Mouse (Mus musculus): ENCODE measurements at regions not wholly inside any gene's neighbourhood (a gene's known extent, or its start where the extent isn't known, plus 50 kb on each side); places are given as distances from the start of the nearest gene placed in this dataset.

DNA sequence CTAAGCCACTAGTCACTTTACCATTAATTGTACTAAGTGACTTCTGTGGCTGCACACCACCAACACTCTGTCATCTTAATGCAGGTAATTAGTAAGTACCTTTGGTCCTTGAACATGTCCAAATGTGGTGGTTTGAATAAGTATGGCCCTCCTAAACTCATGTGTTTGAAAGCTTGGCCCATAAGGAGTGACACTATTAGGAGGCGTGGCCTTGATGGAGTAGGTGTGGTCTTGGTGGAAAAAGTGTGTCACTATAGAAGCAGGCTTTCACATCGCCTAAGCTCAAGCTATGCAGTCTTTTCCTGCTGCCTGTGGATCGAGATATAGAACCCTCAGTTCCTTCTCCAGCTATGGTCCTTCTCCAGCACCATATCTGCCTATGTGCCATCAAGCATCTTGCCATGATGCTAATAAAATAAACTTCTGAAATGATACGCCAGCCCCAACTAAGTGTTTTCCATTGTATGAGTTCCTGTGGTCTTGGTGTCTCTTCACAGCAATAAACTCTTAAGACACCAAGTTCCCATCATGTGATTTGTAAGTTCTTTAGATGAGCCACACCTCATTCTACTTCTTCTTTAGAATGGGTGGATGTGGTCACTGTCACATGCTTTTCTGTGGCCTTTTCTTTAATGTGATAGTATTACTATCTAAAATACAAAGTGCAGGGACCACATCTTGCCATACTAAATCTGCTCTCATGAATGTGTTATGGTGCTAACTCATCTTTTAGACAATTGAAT, 71.9 kb upstream of the Rapgef5 start:
- H3K4me1 ChIP-seq (ENCODE audit: control insufficient read depth, insufficient read depth, insufficient read length, low read length): peaks cover 7% of the 10 kb centered on the region
- no peak overlapping the region for H3K4me3 ChIP-seq (ENCODE audit: insufficient read depth, low read depth, low read length)
- H3K27ac ChIP-seq (replicated peaks; ENCODE audit: low read depth, low read length): no peak overlapping the region

DNA sequence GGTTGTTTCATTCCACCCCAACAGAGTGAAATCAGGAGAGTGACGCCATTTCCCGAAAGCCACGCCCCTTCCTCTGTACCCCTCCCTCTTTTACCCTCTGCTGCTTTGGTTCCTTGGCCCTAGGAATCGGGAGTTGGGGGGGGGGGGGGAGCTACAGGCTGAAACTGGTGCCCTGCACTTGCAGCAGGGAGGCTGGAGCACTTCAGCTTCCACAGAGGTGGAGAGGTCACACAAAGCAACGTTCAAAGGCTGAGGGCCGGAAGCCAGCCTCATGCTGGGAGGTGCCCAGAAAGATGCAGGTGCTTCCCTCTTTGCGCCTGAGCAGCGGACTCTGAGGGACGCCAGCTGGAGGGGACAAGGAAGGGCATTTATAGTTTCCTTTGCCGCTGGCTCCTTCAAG, 69.1 kb upstream of the Rapgef5 start:
- Histone ChIP-seq H3K27ac (replicated peaks; ENCODE audit: low read depth, low read length) (peak overlapping the region; percentile 54), H3K4me3 (ENCODE audit: insufficient read depth, low read depth, low read length) (peak overlapping the region; percentile 28; the same call in 1 of the 2 replicates), H3K4me1 (ENCODE audit: control insufficient read depth, insufficient read depth, insufficient read length, low read length) (peaks cover 11% of the 10 kb centered on the region)

DNA sequence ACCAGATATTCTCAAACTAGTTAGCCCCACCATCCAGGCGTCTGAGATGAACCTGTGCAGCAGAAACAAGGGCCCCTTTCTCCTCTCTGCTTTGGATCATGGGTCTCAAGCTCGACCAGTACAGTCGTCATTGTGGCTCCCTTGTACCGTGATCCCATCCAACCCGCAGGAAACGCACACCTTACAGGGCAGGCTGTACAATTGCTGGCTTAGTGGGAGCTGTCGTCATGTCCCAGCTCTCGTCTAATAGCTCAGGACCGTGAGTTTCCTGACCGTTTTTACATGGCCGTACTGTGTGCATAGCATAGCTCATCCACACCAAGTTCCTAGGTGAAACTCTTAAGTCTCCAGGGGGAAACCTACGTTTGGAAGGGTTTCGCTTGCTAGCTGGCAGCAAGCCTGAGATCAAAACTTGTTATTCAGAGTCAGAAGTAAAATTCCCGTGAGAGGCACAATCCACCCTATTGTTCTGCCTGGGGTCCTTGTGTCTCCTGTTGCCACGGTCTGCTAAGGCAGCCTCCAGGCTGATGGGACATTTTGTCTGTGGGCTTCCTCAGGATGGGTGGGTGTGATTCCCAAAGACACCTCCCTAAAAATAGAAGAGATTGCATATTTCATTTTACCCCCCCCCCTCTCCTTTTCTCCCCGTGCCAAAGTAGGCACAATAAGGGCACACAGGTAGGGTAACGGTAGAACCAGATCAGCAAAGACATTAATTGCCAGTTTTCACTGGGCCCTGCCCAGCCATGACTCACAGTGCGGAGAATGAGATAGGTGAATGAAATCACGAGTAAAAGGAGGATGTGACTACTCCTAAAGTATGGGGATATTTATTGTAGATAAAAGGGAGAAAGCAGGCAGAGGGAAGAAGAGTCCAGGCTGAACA, 68.2 kb upstream of the Rapgef5 start:
- peak overlapping the region; percentile 54 for H3K27ac ChIP-seq (replicated peaks; ENCODE audit: low read depth, low read length)
- H3K4me1 ChIP-seq (ENCODE audit: control insufficient read depth, insufficient read depth, insufficient read length, low read length): peaks cover 11% of the 10 kb centered on the region
- H3K4me3 ChIP-seq (ENCODE audit: insufficient read depth, low read depth, low read length): no peak overlapping the region

DNA sequence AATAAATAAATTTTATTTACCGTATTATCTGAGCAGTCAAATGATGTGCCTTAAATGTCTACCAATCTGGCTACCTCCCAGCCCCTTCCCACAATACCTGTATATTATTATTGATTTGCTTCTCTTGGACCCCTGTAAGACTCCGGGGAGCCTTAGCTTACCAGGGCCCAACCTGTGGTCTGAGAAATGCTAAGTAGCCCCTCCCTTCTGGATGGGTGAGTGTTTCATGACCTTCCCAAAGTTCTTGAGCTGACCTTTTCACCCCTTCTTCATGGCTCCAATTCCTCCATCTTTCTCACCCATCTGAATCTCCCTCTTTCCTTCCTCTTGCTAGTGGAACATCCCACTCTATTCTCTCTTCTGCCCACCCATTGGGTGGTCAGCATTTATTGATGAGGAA, 67.2 kb upstream of the Rapgef5 start:
- H3K27ac ChIP-seq (replicated peaks; ENCODE audit: low read depth, low read length): no peak overlapping the region
- H3K4me1 ChIP-seq (ENCODE audit: control insufficient read depth, insufficient read depth, insufficient read length, low read length): peaks cover 11% of the 10 kb centered on the region
- H3K4me3 ChIP-seq (ENCODE audit: insufficient read depth, low read depth, low read length): no peak overlapping the region

DNA sequence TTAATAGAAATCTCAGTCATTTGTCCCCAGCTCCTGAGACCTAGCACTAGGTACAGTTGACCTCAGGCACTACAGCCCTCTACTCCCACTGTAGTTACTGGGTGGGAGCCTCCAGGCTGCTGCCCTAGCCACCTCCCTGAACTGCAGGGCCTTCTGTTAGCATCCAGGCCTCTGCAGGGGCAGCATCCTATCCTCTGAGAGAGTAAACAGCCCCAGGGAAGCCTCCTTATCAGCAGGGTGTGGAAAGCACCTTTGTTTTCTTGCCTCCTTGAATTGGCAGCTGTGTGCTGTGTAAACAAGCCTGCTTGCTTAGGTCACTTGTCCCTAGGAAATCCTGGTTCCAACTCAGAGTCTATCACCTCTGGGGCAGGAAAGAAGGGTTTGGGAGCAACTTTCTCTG, 66.2 kb upstream of the Rapgef5 start:
- peaks cover 11% of the 10 kb centered on the region for H3K4me1 ChIP-seq (ENCODE audit: control insufficient read depth, insufficient read depth, insufficient read length, low read length)
- H3K27ac ChIP-seq (replicated peaks; ENCODE audit: low read depth, low read length): peak overlapping the region; percentile 58; the same call in 1 of the 2 replicates
- no peak overlapping the region for H3K4me3 ChIP-seq (ENCODE audit: insufficient read depth, low read depth, low read length)

DNA sequence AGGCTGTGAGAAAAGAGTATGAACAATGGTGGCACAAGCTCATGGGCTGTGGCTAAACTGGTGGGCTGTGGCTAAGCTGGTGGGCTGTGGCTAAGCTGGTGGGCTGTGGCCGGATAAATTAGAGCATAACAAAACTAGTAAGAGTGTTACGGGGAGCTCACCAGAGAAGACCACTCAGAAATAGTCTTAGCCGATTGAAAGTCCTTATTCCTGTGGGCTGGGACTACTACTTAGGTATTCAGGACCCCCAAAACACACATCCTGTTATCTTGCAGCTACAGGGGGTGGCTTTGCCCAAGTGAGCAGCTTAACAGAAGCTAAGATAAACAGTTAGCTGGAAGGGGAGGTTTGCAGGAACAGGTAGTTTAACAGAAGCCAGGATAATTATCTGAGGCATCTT, 65.4 kb upstream of the Rapgef5 start:
- peaks cover 11% of the 10 kb centered on the region for H3K4me1 ChIP-seq (ENCODE audit: control insufficient read depth, insufficient read depth, insufficient read length, low read length)
- peak overlapping the region; percentile 58; the same call in 1 of the 2 replicates for H3K27ac ChIP-seq (replicated peaks; ENCODE audit: low read depth, low read length)

DNA sequence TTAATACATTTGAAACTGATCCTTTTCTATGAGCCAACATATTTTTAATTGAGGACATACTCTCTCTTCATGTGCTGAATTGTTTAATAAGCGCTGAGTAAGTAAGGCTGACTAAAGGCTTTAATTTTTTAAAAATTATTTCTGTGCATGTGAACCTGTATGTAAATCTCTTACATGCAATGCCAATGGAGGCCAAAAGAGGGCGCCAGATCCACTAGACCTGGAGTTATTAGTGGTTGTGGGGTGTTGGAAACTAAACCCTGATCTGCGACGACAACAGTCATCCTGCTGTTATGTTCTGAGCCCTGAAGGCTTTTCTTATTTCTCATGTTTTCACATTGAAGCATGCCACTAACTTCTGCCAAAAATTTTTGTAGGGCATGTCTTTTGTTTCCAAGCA, 64.8 kb upstream of the Rapgef5 start:
- Histone ChIP-seq H3K4me3 (ENCODE audit: insufficient read depth, low read depth, low read length) (no peak overlapping the region), H3K27ac (replicated peaks; ENCODE audit: low read depth, low read length) (no peak overlapping the region), H3K4me1 (ENCODE audit: control insufficient read depth, insufficient read depth, insufficient read length, low read length) (peaks cover 11% of the 10 kb centered on the region)

More for the DNA sequence above, 65.4 kb upstream of the Rapgef5 start:
- no peak overlapping the region for H3K4me3 ChIP-seq (ENCODE audit: insufficient read depth, low read depth, low read length)

DNA sequence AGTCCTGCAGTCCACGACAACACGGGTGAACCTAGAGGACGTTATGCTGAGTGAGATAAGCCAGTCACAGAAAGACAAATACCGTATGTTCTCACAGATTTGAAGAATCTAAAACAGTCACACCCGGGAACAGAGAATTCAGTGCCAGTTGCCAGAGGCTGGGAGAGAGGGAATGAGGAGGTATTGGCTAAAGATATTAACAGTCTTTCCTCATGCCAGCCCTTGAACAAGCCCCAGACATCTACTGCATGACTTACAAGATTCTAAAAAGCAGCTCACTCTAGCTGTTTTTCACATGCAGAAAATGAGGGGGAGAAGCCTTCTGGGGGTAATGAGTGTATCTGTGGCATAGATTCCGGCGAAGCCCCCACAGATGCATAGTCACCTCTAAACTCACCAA, 60.5 kb upstream of the Rapgef5 start:
- no peak overlapping the region for H3K4me3 ChIP-seq (ENCODE audit: insufficient read depth, low read depth, low read length)

DNA sequence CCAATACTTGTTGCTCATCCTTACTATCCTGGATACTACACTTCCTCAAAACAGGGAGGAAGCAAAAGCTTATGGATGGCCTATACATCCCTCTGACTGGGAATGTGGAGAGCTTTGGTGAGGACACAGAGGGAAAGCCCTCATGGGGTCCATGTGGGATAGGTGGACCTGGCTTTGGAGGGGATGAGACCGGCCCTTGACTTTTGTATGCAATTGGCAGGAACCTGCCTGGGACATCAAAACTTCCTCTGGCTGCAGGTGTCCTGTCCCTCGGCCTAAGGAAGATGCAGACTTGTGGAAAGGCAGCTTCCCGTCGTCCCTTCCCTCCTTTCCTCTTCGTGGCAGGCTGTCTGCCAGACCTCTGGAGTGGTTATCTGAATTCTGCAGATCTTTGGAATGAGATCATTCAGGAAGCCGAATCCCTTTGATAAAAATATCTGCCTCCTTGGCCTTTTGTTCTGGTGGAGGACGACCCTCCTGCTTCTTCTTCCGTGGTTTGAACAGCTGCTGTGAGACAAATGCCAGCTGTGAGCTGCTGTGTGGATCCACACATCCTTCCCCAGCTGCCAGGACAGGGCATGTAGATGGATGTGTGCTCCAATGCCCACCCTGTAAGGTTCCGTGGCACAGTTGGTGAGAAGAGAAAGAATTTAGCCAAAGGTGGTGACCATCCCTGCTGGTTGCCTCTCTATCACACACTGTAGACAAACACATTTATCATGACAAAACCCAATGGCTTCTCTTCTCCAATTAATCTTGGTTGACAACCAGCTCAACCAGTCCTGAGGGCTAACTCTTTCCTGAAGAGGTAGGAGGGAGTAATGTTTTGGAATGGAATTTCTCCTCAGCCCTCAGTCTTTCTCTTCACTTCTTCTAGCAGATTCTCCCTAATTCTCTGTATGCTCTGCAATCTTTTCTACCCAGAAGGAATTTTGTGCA, 57.9 kb upstream of the Rapgef5 start:
- peaks cover 7% of the 10 kb centered on the region; the same call in 1 of the 2 replicates for H3K4me1 ChIP-seq (ENCODE audit: control insufficient read depth, insufficient read depth, insufficient read length, low read length)
- peak overlapping the region; percentile 62 for H3K27ac ChIP-seq (replicated peaks; ENCODE audit: low read depth, low read length)
- no peak overlapping the region for H3K4me3 ChIP-seq (ENCODE audit: insufficient read depth, low read depth, low read length)

More for the DNA sequence above, 60.5 kb upstream of the Rapgef5 start:
- Histone ChIP-seq H3K27ac (replicated peaks; ENCODE audit: low read depth, low read length) (no peak overlapping the region), H3K4me1 (ENCODE audit: control insufficient read depth, insufficient read depth, insufficient read length, low read length) (peaks cover 7% of the 10 kb centered on the region)

DNA sequence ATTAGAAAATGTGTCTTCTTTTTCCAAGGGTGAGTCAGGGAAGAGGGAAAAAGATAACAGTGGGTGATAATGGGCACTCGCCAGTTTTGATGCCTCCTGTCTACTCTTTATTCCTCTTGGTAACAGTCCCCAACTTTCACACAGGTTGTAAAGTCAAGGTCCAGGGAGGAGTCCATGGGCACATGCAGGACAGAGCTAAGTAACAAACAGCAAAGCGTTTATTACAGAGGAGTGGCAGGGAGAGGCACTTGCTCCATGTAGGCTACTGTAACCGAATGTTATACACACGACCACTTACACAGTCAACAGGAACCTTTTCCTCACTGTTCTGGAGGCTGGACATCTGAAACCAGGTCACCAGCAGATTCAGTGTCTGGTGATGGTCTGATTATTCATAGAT, 56.7 kb upstream of the Rapgef5 start:
- Histone ChIP-seq H3K4me3 (ENCODE audit: insufficient read depth, low read depth, low read length) (no peak overlapping the region), H3K27ac (replicated peaks; ENCODE audit: low read depth, low read length) (no peak overlapping the region), H3K4me1 (ENCODE audit: control insufficient read depth, insufficient read depth, insufficient read length, low read length) (peaks cover 7% of the 10 kb centered on the region; the same call in 1 of the 2 replicates)

DNA sequence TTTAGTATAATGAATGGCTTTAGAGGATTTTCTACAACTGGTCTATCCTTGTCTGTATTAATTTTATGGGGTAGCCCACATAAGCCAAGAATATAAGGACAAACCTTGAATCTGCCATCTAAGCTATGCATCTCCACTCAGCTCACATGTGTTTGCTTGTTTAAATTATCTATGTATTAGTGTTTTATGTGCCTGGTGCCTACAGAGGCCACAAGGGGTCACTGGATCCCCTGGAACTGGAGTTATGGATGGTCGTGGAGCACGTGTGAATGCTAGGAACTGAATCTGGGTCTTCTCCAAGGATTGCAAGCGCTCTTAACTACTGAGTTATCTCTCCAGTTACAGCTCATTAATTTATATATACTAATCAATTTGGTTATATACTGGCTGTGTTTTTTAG, 51.1 kb upstream of the Rapgef5 start:
- no peak overlapping the region for H3K4me3 ChIP-seq (ENCODE audit: insufficient read depth, low read depth, low read length)
- no peaks in the 10 kb centered on the region for H3K4me1 ChIP-seq (ENCODE audit: control insufficient read depth, insufficient read depth, insufficient read length, low read length)

DNA sequence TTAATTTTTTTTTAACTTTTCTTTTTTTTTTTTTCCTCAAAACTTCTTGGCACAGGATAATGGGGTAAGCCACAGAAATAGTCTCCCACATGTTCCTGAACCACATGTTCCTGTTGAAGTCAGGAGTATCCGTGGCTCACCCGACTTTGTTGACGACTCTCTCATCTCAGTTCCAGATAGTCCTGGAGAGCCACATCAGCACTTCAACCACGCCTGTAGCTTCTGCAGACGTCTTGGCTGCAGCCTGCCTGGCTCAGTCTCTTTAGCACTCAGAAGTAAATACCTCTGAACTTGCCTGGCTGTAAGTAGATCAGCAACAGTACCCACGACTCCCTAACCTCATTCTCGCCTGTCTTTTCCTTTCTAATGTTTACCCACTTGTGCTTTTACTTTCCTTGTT, 50.3 kb upstream of the Rapgef5 start:
- Histone ChIP-seq H3K4me3 (ENCODE audit: insufficient read depth, low read depth, low read length) (no peak overlapping the region), H3K4me1 (ENCODE audit: control insufficient read depth, insufficient read depth, insufficient read length, low read length) (no peaks in the 10 kb centered on the region), H3K27ac (replicated peaks; ENCODE audit: low read depth, low read length) (no peak overlapping the region)

More for the DNA sequence above, 51.1 kb upstream of the Rapgef5 start:
- H3K27ac ChIP-seq (replicated peaks; ENCODE audit: low read depth, low read length): no peak overlapping the region

Measured in brown adipose tissue, adult 24 weeks (tissue).